Mouse (Mus musculus) kidney, embryonic 16.5 days (tissue): ENCODE data around the gene C2cd4b. TPM values are rescaled to one million over a fixed set of nuclear protein-coding genes. Genes with fewer than 3 reads are reported as not detected.

Experiments used
- ATAC-seq: fragments of 200-750 bp; cut with Nextera tagmentation; 2 replicates; pipeline ENCODE4 v1.8.0; 2017; ENCODE audit warnings: moderate TSS enrichment; ENCODE audit not compliant: low FRiP score, low TSS enrichment
- H3K27ac ChIP-seq: fragments of 300-500 bp; sonication (generic); 2 replicates; pipeline ENCODE4 v1.5.1; 2014; ENCODE audit warnings: low read length
- H3K27me3 ChIP-seq: fragments of 300-500 bp; sonication (generic); 2 replicates; pipeline ENCODE4 v1.6.1; 2014; ENCODE audit warnings: low read length, control low read depth, mixed read lengths; ENCODE audit not compliant: insufficient read depth
- H3K36me3 ChIP-seq: fragments of 300-500 bp; sonication (generic); 2 replicates; pipeline ENCODE4 v1.6.1; 2014; ENCODE audit warnings: low read length, control low read depth, mixed read lengths; ENCODE audit not compliant: insufficient read depth
- H3K4me1 ChIP-seq: fragments of 300-500 bp; sonication (generic); 2 replicates; pipeline ENCODE4 v1.6.1; 2014; ENCODE audit warnings: low read length, control low read depth, mixed read lengths; ENCODE audit not compliant: insufficient read depth
- H3K4me2 ChIP-seq: fragments of 300-500 bp; sonication (generic); replicated peaks from 2 replicates; pipeline ENCODE4 v1.6.1; 2014; ENCODE audit warnings: low read depth, low read length
- H3K4me3 ChIP-seq: fragments of 300-500 bp; sonication (generic); 2 replicates; pipeline ENCODE4 v1.5.1; 2014; ENCODE audit warnings: mild to moderate bottlenecking, low read length
- H3K9ac ChIP-seq: fragments of 300-500 bp; sonication (generic); replicated peaks from 2 replicates; pipeline ENCODE4 v1.6.1; 2014; ENCODE audit warnings: low read length
- H3K9me3 ChIP-seq: fragments of 300-500 bp; sonication (generic); 2 replicates; pipeline ENCODE4 v1.6.1; 2016; ENCODE audit warnings: low read length, control low read depth
- WGBS: fragments of 180-500 bp; shearing (Covaris S2); extraction: QIAGEN DNeasy Blood & Tissue Kit; methylation state at CpG from one replicate; pipeline ENCODE4 v1.1.7; 2014; 5-methylcytosine and 5-hydroxymethylcytosine counted together
- polyA plus RNA-seq: library from polyadenylated mRNA; unstranded; fragments of >200 nt; fragmentation: Nextera tagmentation; extraction: Ambion mirVana; gene quantifications from 2 replicates; pipeline ENCODE4 v1.2.1, GENCODE M21; 2015

The C2cd4b gene
- polyA plus RNA-seq, 1 experiment from 2014 or later: 0.15 TPM

DNA sequence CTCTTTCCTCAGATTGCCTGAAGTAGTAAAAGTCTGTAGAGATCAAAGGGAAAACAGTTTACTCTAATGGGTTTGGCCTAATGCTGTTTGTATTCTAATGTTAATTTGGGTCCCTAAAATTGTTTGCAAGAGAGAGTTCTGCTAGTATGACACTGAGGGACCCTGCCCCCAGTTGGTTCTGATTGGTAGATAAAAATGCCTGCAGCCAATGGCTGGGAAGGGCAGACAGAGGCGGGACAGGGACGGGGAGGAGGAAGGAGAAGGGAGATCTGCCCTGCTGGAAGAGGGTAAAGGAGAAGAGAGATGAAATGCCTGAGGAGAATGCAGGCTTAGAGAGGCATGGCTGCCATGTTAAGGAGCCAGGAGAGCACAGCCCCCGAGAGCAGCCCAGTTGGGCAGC lies 7.7 kb downstream of the C2cd4b start:
- no peaks in the 10 kb centered on the region for H3K4me1 ChIP-seq
- peaks cover 4% of the 10 kb centered on the region; the same call in 1 of the 2 replicates for H3K27me3 ChIP-seq
- H3K36me3 ChIP-seq: no peaks in the 10 kb centered on the region
- 0 out of 2 replicates have a peak, but pooled peaks cover 5% of the 10 kb centered on the region for H3K9me3 ChIP-seq
- WGBS: 44% methylated on average over 3 of the region's 3 CpGs
- ATAC-seq: no peak
- no peak overlapping the region for H3K9ac ChIP-seq
- H3K4me2 ChIP-seq: no peak overlapping the region
- H3K27ac ChIP-seq: no peak overlapping the region
- H3K4me3 ChIP-seq: no peak overlapping the region

- Histone ChIP-seq H3K27me3 (peaks cover 4% of the 10 kb centered on the region; the same call in 1 of the 2 replicates), H3K9me3 (no peaks in the 10 kb centered on the region), H3K27ac (no peak overlapping the region), H3K4me1 (no peaks in the 10 kb centered on the region), H3K9ac (no peak overlapping the region), H3K36me3 (no peaks in the 10 kb centered on the region), H3K4me2 (no peak overlapping the region), H3K4me3 (no peak overlapping the region)
- WGBS: 73% methylated on average over 4 of the region's 4 CpGs
- no peak for ATAC-seq
Observed at GRCm38 (mm10) chr9:67768843-67769242, 9.6 kb downstream of the C2cd4b start.

GRCm38 (mm10) chr9:67769401-67769800 lies 10.2 kb downstream of the C2cd4b start:
- no peak overlapping the region for H3K4me2 ChIP-seq
- ATAC-seq: no peak
- H3K27ac ChIP-seq: no peak overlapping the region
- H3K4me1 ChIP-seq: no peaks in the 10 kb centered on the region
- H3K9me3 ChIP-seq: no peaks in the 10 kb centered on the region
- no peak overlapping the region for H3K4me3 ChIP-seq
- H3K27me3 ChIP-seq: no peaks in the 10 kb centered on the region
- H3K9ac ChIP-seq: no peak overlapping the region
- WGBS: 74% methylated on average over 1 of the region's 1 CpGs
- H3K36me3 ChIP-seq: no peaks in the 10 kb centered on the region

- H3K27me3 ChIP-seq: no peaks in the 10 kb centered on the region
- no peak overlapping the region for H3K4me3 ChIP-seq
- H3K9me3 ChIP-seq: no peaks in the 10 kb centered on the region
- H3K36me3 ChIP-seq: no peaks in the 10 kb centered on the region
- no peak for ATAC-seq
- no peak overlapping the region for H3K9ac ChIP-seq
- no peak overlapping the region for H3K27ac ChIP-seq
- no peaks in the 10 kb centered on the region for H3K4me1 ChIP-seq
- no peak overlapping the region for H3K4me2 ChIP-seq
- WGBS: 78% methylated on average over 7 of the region's 7 CpGs
Observed at GRCm38 (mm10) chr9:67771293-67771692, 12.1 kb downstream of the C2cd4b start.

DNA sequence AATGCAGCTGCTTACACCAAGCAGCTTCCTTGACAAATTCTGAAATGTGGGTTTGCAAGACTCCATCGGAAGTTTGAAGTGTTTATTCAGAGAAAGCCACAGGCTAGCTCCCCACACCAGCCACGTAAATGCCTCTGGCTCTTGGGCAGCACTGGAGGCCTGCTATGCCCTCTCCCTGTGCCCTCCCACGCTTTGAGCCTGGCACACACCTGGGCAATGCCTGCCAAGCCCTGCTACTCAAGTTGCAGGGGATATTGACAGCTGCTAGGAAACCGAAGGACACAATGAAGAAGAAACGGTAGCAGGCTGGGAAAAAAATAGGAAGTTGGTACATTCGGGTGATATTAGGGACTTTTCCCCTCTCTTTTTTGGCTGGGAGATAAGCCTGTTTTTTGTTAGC lies 15.0 kb downstream of the C2cd4b start:
- H3K4me2 ChIP-seq: no peak overlapping the region
- 73% methylated on average over 6 of the region's 6 CpGs for WGBS
- H3K27ac ChIP-seq: no peak overlapping the region

GRCm38 (mm10) chr9:67778553-67778952 lies 19.3 kb downstream of the C2cd4b start:
- no peaks in the 10 kb centered on the region for H3K27me3 ChIP-seq
- H3K9me3 ChIP-seq: no peaks in the 10 kb centered on the region
- 0 out of 2 replicates have a peak, but pooled peaks cover 6% of the 10 kb centered on the region for H3K4me1 ChIP-seq
- H3K4me2 ChIP-seq: no peak overlapping the region
- H3K4me3 ChIP-seq: no peak overlapping the region
- no peaks in the 10 kb centered on the region for H3K36me3 ChIP-seq
- H3K9ac ChIP-seq: no peak overlapping the region
- H3K27ac ChIP-seq: no peak overlapping the region
- 7% methylated on average over 8 of the region's 8 CpGs for WGBS
- no peak for ATAC-seq

More for the DNA sequence above, 15.0 kb downstream of the C2cd4b start:
- Histone ChIP-seq H3K9me3 (no peaks in the 10 kb centered on the region), H3K36me3 (no peaks in the 10 kb centered on the region), H3K4me3 (no peak overlapping the region), H3K4me1 (0 out of 2 replicates have a peak, but pooled peaks cover 6% of the 10 kb centered on the region), H3K27me3 (no peaks in the 10 kb centered on the region), H3K9ac (no peak overlapping the region)
- no peak for ATAC-seq

DNA sequence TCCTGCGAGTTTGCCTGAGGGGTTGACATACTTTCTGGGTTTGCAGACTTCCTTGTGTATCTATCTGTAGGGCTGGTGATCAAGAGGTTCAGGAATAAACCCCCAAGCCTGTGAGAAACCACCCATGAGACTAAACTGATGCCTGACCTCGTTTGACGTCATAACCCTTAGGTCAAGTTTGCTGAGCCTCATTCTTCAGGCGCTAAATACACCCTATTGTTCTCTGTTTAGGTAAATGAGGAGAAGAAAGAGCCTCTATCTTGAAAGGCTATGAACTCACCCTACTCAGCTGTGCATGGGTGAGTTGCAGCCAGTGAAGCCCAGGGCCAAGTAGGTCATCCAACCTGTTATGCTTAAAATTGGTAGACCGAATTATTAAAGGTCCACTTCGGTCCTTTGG lies 23.5 kb downstream of the C2cd4b start:
- Histone ChIP-seq H3K4me2 (no peak overlapping the region), H3K36me3 (no peaks in the 10 kb centered on the region), H3K9ac (no peak overlapping the region), H3K4me1 (0 out of 2 replicates have a peak, but pooled peaks cover 6% of the 10 kb centered on the region), H3K4me3 (no peak overlapping the region), H3K27me3 (no peaks in the 10 kb centered on the region), H3K27ac (no peak overlapping the region), H3K9me3 (0 out of 2 replicates have a peak, but pooled peaks cover 4% of the 10 kb centered on the region)
- 71% methylated on average over 6 of the region's 6 CpGs for WGBS
- no peak for ATAC-seq

- Histone ChIP-seq H3K4me2 (no peak overlapping the region), H3K4me1 (0 out of 2 replicates have a peak, but pooled peaks cover 4% of the 10 kb centered on the region), H3K36me3 (no peaks in the 10 kb centered on the region), H3K27me3 (no peaks in the 10 kb centered on the region), H3K27ac (no peak overlapping the region), H3K4me3 (no peak overlapping the region), H3K9me3 (0 out of 2 replicates have a peak, but pooled peaks cover 4% of the 10 kb centered on the region), H3K9ac (no peak overlapping the region)
- WGBS: 90% methylated on average over 3 of the region's 3 CpGs
- no peak for ATAC-seq
Observed at GRCm38 (mm10) chr9:67783464-67783863, 24.2 kb downstream of the C2cd4b start.

GRCm38 (mm10) chr9:67783925-67784324 lies 24.7 kb downstream of the C2cd4b start:
- no peak for ATAC-seq
- no peak overlapping the region for H3K4me3 ChIP-seq

DNA sequence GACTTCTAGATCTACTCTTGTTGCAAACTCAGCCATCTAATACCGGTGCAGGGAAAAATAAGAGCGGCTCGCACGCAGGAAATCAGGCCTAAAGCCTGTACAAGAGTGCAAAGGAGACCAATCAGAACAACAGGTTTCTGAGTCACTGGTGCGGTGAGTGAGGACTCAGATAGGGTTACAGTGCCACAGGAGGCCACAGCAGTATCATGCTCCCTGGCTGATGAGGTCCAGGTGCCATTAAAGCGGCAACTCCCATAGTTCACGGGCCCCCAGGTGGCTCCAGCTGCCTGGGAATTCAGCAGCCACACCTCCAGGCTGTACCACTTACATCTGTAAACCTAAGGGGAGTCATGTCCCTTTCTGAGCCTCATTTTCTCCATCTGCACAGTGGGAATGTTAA lies 27.1 kb downstream of the C2cd4b start:
- WGBS: 45% methylated on average over 7 of the region's 7 CpGs
- no peaks in the 10 kb centered on the region for H3K27me3 ChIP-seq
- ATAC-seq: peak; percentile 67
- H3K36me3 ChIP-seq: no peaks in the 10 kb centered on the region
- no peak overlapping the region for H3K4me3 ChIP-seq
- H3K9me3 ChIP-seq: 0 out of 2 replicates have a peak, but pooled peaks cover 4% of the 10 kb centered on the region
- no peaks in the 10 kb centered on the region for H3K4me1 ChIP-seq
- H3K4me2 ChIP-seq: no peak overlapping the region
- peak overlapping the region; percentile 25; the same call in 1 of the 2 replicates for H3K27ac ChIP-seq
- H3K9ac ChIP-seq: no peak overlapping the region

More at GRCm38 (mm10) chr9:67783925-67784324, 24.7 kb downstream of the C2cd4b start:
- Histone ChIP-seq H3K9ac (no peak overlapping the region), H3K4me1 (no peaks in the 10 kb centered on the region), H3K36me3 (no peaks in the 10 kb centered on the region), H3K27ac (no peak overlapping the region), H3K4me2 (no peak overlapping the region), H3K27me3 (no peaks in the 10 kb centered on the region), H3K9me3 (0 out of 2 replicates have a peak, but pooled peaks cover 4% of the 10 kb centered on the region)
